Mouse (Mus musculus) stomach, embryonic 15.5 days (tissue): ENCODE measurements around the gene Rbfox1. TPM values are rescaled to one million over a fixed set of nuclear protein-coding genes. Genes with fewer than 3 reads are reported as not detected.

Source experiments
- ATAC-seq: fragments of 200-750 bp; cut with Nextera tagmentation; 2 replicates; pipeline ENCODE4 v1.8.0; 2017; ENCODE audit warnings: low read depth, moderate number of reproducible peaks, moderate TSS enrichment; ENCODE audit not compliant: insufficient read depth, low FRiP score
- H3K27ac ChIP-seq: fragments of 300-500 bp; sonication (generic); 2 replicates; pipeline ENCODE4 v1.5.1; 2015; ENCODE audit warnings: mild to moderate bottlenecking, inconsistent platforms
- H3K27me3 ChIP-seq: fragments of 300-500 bp; sonication (generic); replicated peaks from 2 replicates; pipeline ENCODE4 v1.6.1; 2015; ENCODE audit warnings: inconsistent platforms
- H3K36me3 ChIP-seq: fragments of 300-500 bp; sonication (generic); 2 replicates; pipeline ENCODE4 v1.6.1; 2015; ENCODE audit warnings: inconsistent platforms
- H3K4me1 ChIP-seq: fragments of 300-500 bp; sonication (generic); 2 replicates; pipeline ENCODE4 v1.6.1; 2015; ENCODE audit warnings: inconsistent platforms
- H3K4me2 ChIP-seq: fragments of 300-500 bp; sonication (generic); 2 replicates; pipeline ENCODE4 v1.6.1; 2015; ENCODE audit warnings: mild to moderate bottlenecking, inconsistent platforms
- H3K4me3 ChIP-seq: fragments of 300-500 bp; sonication (generic); replicated peaks from 2 replicates; pipeline ENCODE4 v1.5.1; 2015; ENCODE audit warnings: inconsistent platforms
- H3K9ac ChIP-seq: fragments of 300-500 bp; sonication (generic); 2 replicates; pipeline ENCODE4 v1.6.1; 2015; ENCODE audit warnings: inconsistent platforms
- H3K9me3 ChIP-seq: fragments of 300-500 bp; sonication (generic); 2 replicates; pipeline ENCODE4 v1.6.1; 2016; ENCODE audit warnings: inconsistent platforms
- WGBS: fragments of 180-500 bp; shearing (Covaris S2); methylation state at CpG from one replicate; pipeline ENCODE4 v1.1.7; 2015; 5-methylcytosine and 5-hydroxymethylcytosine counted together
- polyA plus RNA-seq: library from polyadenylated mRNA; unstranded; fragments of >200 nt; fragmentation: Nextera tagmentation; extraction: Ambion mirVana; gene quantifications from 2 replicates; pipeline ENCODE4 v1.2.1, GENCODE M21; 2015

The Rbfox1 gene
- polyA plus RNA-seq, 1 experiment from 2014 or later: 3.5 TPM

DNA sequence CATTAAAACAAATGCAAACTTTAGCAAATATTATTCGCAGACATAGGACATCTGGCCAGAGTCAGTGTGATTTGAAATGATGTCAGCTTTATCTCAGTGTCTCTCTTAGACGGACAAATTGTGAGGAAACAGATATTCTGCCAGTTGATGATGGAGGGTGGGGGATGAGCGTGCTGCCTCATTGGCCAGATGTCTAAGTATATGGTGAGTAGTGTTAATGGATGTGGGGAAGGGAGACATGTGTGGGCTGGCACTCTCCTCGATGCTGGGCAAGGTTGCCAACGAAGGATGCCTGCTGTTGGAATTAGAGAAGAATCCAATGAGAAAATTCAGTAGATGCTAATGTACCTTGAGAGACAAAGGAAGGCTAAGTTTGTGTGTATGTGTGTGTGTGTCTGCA lies 25.6 kb downstream of the Rbfox1 start:
- ATAC-seq: no peak
- H3K4me2 ChIP-seq: no peak overlapping the region
- H3K27me3 ChIP-seq: no peaks in the 10 kb centered on the region

DNA sequence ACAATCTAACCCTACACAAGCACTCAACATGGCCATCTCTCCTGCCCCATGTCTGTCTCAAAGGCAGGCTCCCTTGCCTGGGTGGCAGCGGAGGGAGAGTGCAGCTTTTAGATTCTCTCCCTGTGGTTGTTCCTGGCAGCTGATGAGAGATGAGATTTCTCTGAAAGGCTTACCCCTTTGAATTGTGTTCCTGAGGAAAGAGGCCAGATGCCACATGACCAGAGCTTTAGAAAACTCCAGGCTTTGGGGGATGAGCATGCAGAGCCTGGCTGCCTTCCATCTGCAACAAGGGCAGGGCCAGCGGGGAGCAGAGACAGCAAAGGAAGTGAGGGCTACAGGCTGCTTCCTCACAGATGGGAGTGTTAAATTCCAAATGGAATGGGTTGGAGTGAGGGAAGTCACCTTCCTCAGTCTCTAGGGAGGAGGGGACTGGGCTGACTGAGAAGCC lies 26.7 kb downstream of the Rbfox1 start:
- Histone ChIP-seq H3K4me1 (no peaks in the 10 kb centered on the region), H3K9ac (no peak overlapping the region), H3K9me3 (no peaks in the 10 kb centered on the region), H3K36me3 (no peaks in the 10 kb centered on the region), H3K4me2 (no peak overlapping the region), H3K4me3 (no peak overlapping the region), H3K27me3 (no peaks in the 10 kb centered on the region), H3K27ac (no peak overlapping the region)
- ATAC-seq: no peak
- WGBS: 34% methylated on average over 2 of the region's 2 CpGs

More for the DNA sequence above, 25.6 kb downstream of the Rbfox1 start:
- H3K4me3 ChIP-seq: no peak overlapping the region
- H3K4me1 ChIP-seq: no peaks in the 10 kb centered on the region
- no peak overlapping the region for H3K27ac ChIP-seq
- H3K36me3 ChIP-seq: no peaks in the 10 kb centered on the region
- H3K9ac ChIP-seq: no peak overlapping the region
- 61% methylated on average over 5 of the region's 5 CpGs for WGBS
- no peaks in the 10 kb centered on the region for H3K9me3 ChIP-seq

DNA sequence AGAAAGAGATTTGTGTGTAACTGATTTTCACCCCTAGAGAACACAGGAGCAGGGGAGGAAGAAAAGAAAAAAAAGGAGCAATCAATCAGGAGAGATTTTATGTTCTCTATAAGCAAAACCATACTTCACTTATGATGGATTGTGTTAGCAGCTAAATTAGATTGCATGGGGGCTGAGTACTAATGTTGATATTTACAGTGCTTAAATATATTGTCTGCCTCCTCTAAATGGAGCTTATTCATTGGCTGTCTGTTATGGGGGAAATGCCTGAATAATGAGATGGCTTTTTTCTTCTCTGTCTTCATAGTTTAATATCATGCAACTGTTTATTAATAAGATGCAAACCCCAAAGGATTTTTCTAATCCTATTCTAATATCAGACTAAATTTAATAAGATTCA lies 32.8 kb downstream of the Rbfox1 start:
- no peak for ATAC-seq
- no peaks in the 10 kb centered on the region for H3K9me3 ChIP-seq
- H3K4me1 ChIP-seq: no peaks in the 10 kb centered on the region
- no peak overlapping the region for H3K4me3 ChIP-seq
- H3K4me2 ChIP-seq: no peak overlapping the region
- no peak overlapping the region for H3K9ac ChIP-seq
- H3K27me3 ChIP-seq: no peaks in the 10 kb centered on the region
- H3K36me3 ChIP-seq: no peaks in the 10 kb centered on the region
- H3K27ac ChIP-seq: no peak overlapping the region

DNA sequence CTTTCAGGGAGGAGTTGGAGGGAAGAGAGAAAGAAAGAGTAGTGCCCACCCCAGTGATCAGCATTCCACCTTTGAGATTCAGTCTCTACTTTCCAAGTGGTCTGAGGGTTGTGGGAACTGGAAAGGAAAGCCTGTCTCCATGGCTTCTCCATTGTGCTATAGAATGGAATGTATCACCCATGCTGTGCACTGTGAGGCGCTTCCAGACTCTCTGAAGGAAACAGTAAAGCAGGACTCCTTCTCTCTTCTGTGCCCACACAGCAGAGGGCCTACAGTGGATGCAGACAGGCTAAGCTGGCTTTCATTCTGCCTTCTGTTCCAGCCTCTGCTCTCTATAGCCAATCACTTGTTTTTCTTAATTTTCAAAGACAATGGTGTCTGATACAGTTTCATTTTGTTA lies 41.8 kb downstream of the Rbfox1 start:
- H3K27ac ChIP-seq: no peak overlapping the region
- no peak for ATAC-seq
- H3K4me1 ChIP-seq: no peaks in the 10 kb centered on the region
- 35% methylated on average over 1 of the region's 1 CpGs for WGBS
- no peak overlapping the region for H3K9ac ChIP-seq
- H3K4me3 ChIP-seq: no peak overlapping the region
- no peaks in the 10 kb centered on the region for H3K27me3 ChIP-seq
- H3K4me2 ChIP-seq: no peak overlapping the region
- H3K36me3 ChIP-seq: no peaks in the 10 kb centered on the region
- no peaks in the 10 kb centered on the region for H3K9me3 ChIP-seq

DNA sequence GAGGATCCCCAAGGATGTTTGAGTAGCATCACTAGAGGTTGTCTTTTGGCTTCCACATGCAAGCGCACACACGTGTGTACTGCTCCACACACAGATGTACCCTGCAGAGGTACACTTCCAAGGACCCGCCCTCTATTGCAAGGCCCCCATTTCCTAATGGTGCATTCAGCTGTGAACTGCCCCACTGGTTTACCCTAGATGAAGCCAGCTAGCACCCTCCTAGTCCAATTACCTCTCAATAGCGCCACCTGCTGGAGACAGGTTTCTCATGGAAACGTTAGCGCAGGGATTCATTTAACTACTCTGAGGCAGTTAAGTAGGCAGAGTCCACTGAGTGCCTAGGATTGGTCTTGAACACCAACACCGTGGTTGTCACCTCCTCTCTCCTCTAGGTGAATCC lies 46.5 kb downstream of the Rbfox1 start:
- H3K4me2 ChIP-seq: no peak overlapping the region
- WGBS: 27% methylated on average over 7 of the region's 7 CpGs
- no peaks in the 10 kb centered on the region for H3K27me3 ChIP-seq
- H3K9me3 ChIP-seq: no peaks in the 10 kb centered on the region
- H3K4me1 ChIP-seq: no peaks in the 10 kb centered on the region
- no peak overlapping the region for H3K4me3 ChIP-seq
- H3K27ac ChIP-seq: no peak overlapping the region
- H3K9ac ChIP-seq: no peak overlapping the region
- H3K36me3 ChIP-seq: no peaks in the 10 kb centered on the region
- no peak for ATAC-seq

DNA sequence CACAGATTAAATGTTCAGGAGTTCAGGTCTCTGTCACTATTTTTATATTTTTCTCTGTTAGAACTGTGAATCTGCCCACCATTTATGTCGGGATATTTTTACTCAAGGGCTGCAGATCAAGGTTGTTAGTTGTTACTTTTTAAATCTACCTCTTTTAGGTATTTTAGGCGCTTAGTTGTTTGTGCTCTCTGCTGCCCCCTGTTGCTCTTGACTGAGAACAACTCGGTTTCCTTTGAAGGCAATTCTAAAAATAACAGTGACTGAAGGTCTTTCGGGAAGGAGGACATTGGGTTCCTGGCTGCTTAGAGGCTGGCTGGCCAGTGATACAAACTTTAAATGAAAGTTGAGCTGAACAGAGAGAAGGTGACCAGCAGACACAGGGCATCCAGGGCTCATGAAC lies 54.9 kb downstream of the Rbfox1 start:
- H3K27ac ChIP-seq: no peak overlapping the region
- no peaks in the 10 kb centered on the region for H3K9me3 ChIP-seq
- no peak overlapping the region for H3K9ac ChIP-seq
- no peaks in the 10 kb centered on the region for H3K36me3 ChIP-seq
- H3K4me2 ChIP-seq: no peak overlapping the region
- no peak for ATAC-seq
- H3K27me3 ChIP-seq: no peaks in the 10 kb centered on the region
- H3K4me1 ChIP-seq: no peaks in the 10 kb centered on the region
- no peak overlapping the region for H3K4me3 ChIP-seq
- 49% methylated on average over 4 of the region's 4 CpGs for WGBS

DNA sequence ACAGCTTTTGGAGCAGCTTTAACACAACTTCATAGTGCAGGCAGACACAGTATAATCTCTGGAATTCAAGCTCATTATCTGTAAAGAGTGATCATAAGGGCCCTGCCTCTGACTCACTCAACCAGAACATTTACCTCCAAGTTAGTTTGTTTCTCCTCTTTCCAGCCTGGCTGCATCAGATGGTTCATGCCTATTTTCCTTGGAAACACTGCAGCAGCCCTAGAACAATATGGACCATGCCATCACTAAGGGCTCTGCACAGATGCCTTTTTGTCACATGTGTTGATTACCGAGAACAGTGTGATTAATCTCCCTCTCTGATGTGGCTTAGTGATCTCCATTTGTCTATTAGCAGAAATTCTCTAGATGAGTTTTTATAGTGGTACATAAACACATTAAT lies 60.5 kb downstream of the Rbfox1 start:
- H3K27ac ChIP-seq: no peak overlapping the region
- H3K4me3 ChIP-seq: no peak overlapping the region
- no peak overlapping the region for H3K4me2 ChIP-seq
- 77% methylated on average over 1 of the region's 1 CpGs for WGBS
- H3K9ac ChIP-seq: no peak overlapping the region
- H3K27me3 ChIP-seq: no peaks in the 10 kb centered on the region
- H3K36me3 ChIP-seq: no peaks in the 10 kb centered on the region
- no peaks in the 10 kb centered on the region for H3K9me3 ChIP-seq
- no peak for ATAC-seq
- no peaks in the 10 kb centered on the region for H3K4me1 ChIP-seq

DNA sequence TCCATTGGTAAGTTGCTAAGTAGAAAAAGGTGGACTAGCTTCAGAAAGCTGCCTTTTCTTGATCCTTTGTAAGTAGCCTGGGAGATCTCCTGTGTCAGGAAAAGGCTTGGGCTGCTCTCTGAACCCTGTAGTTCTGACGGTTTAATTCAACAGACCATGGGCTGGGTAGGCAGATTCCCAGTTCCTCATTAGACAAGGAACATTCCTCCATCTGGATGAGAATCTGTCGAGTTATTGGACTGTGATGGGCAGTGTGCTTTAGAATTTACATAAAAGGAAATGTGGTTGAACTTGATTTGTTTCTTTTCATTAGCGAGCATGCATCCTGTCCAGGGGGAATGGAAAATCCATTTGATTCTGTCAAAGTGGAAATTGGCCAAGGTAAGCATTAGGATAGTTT lies 68.0 kb downstream of the Rbfox1 start:
- H3K4me2 ChIP-seq: no peak overlapping the region
- no peaks in the 10 kb centered on the region for H3K4me1 ChIP-seq
- no peak for ATAC-seq
- H3K27ac ChIP-seq: no peak overlapping the region
- H3K36me3 ChIP-seq: no peaks in the 10 kb centered on the region
- no peak overlapping the region for H3K4me3 ChIP-seq
- no peak overlapping the region for H3K9ac ChIP-seq
- H3K9me3 ChIP-seq: no peaks in the 10 kb centered on the region
- H3K27me3 ChIP-seq: no peaks in the 10 kb centered on the region
- WGBS: 69% methylated on average over 3 of the region's 3 CpGs

DNA sequence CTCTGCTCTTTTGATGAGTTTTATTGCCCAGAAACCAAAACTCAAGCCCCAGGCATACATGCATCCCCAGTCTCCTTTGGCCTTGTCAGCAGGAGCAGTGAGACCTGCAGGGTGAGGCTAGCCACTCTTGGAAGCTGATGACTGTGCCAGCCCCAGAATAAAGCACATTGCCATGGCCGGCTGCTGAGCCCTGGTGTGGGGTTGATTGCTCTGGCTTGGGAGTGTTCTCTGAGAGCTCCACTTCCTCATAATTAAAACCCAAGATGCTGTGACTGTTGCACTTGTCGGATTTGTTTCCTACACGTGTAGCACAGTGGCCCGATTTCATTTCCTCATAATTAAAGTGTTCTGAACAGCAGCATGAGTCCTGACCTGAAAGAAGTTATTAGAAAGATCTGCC lies 72.3 kb downstream of the Rbfox1 start:
- H3K9ac ChIP-seq: no peak overlapping the region
- H3K9me3 ChIP-seq: no peaks in the 10 kb centered on the region
- H3K36me3 ChIP-seq: no peaks in the 10 kb centered on the region
- ATAC-seq: no peak
- H3K4me3 ChIP-seq: no peak overlapping the region
- no peaks in the 10 kb centered on the region for H3K4me1 ChIP-seq
- no peak overlapping the region for H3K4me2 ChIP-seq
- 74% methylated on average over 4 of the region's 4 CpGs for WGBS
- H3K27ac ChIP-seq: no peak overlapping the region
- H3K27me3 ChIP-seq: no peaks in the 10 kb centered on the region

DNA sequence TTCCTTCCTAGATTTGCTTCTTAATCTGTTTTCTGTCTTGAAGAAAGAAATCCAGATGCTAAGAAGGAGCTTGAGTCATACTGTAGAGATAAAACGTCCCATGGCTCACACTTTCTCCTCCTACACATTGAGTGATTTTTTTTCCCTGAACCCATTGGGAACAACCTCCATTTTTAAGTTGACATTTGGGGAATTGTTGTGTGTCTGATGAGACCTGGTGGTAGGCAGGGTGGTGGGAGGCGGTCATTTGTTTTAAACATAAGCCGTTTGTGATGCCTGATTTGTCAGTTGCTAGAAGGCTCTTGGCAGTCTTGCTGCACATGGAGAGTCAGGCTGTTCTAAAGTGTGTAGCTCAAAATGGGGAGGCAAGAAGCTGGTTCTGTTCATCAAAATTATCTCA lies 76.6 kb downstream of the Rbfox1 start:
- no peaks in the 10 kb centered on the region for H3K36me3 ChIP-seq
- H3K9ac ChIP-seq: no peak overlapping the region
- H3K4me2 ChIP-seq: no peak overlapping the region
- no peak overlapping the region for H3K4me3 ChIP-seq
- no peak for ATAC-seq
- WGBS: 62% methylated on average over 3 of the region's 3 CpGs
- H3K9me3 ChIP-seq: no peaks in the 10 kb centered on the region
- H3K27me3 ChIP-seq: no peaks in the 10 kb centered on the region
- H3K27ac ChIP-seq: no peak overlapping the region
- no peaks in the 10 kb centered on the region for H3K4me1 ChIP-seq

DNA sequence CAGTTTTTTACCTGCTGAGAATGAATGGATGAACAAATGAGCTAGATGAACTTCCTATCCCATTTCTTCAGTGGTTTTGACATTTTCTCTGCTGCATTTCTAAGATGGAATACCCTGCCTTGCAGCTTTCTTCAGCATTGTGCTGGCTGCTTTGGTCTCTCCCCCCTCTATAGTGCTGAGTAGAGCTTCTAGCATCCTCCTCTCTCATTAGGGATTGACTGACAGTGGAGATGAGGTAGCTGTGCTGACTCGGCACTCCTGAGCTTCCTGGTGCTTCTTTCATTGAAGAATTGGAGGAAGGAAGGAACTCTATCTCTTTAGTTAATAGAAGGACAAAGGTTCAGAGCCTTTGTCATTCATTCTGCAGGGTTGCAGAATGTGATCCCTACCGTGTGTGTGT lies 89.0 kb downstream of the Rbfox1 start:
- H3K27ac ChIP-seq: no peak overlapping the region
- H3K9ac ChIP-seq: no peak overlapping the region
- no peaks in the 10 kb centered on the region for H3K9me3 ChIP-seq
- ATAC-seq: no peak
- H3K4me3 ChIP-seq: no peak overlapping the region
- H3K4me2 ChIP-seq: no peak overlapping the region
- 66% methylated on average over 2 of the region's 2 CpGs for WGBS
- H3K36me3 ChIP-seq: no peaks in the 10 kb centered on the region
- no peaks in the 10 kb centered on the region for H3K4me1 ChIP-seq
- H3K27me3 ChIP-seq: no peaks in the 10 kb centered on the region

DNA sequence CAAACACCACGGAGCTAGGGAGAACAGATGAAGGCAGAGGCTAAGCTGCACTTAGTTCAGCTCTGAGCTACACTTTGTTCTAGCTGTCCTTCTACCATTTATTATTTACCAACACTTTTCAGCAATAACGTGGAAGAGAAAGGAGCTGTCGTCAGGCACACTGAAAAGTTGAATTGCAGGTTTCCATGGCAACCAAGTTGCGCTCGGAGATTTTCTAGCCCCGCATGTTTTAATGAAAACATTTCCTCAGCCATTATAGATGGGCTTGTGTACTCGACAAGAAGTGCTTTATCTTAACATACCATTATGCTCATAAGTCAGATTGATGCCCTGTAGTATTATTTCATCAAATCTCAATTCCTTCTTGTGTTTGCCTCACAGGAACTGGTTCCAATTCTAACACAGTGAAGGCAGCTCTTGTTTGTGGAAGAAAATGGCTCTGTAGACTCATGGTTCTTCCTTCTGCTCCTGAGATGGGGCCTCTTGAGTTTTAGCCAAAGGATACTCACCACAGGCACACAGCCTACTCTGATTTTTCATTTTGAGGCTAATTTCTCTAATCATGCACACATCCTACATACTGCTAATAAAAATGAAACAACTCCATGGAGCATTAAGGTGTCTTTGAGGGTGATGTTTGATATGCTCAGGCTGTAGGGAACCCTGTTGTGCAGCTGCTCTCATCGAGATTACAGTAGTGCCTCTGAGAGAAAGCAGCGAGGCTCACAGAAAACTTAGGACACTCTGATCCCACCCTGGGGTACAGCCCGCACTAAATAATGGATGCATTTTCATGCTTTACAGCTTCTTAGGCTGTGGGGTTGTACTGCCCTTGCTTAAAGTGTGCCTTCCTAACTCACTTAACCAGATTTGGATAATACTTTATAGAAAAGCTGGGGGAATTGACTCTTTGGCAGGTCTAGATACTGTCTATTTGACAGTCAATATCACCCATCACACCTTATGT lies 107.2 kb downstream of the Rbfox1 start:
- Histone ChIP-seq H3K9ac (no peak overlapping the region), H3K4me1 (no peaks in the 10 kb centered on the region), H3K4me3 (no peak overlapping the region), H3K36me3 (no peaks in the 10 kb centered on the region), H3K27me3 (no peaks in the 10 kb centered on the region), H3K27ac (no peak overlapping the region), H3K4me2 (no peak overlapping the region), H3K9me3 (no peaks in the 10 kb centered on the region)
- WGBS: 33% methylated on average over 10 of the region's 10 CpGs
- ATAC-seq: no peak
